Mouse (Mus musculus) neural tube, embryonic 14.5 days (tissue): ENCODE results near the gene Aloxe3. TPM values are rescaled to one million over a fixed set of nuclear protein-coding genes. Genes with fewer than 3 reads are reported as not detected.
A peak's percentile ranks its signal among the peaks of the same experiment; 100 is the strongest.

Experiments
- ATAC-seq: fragments of 200-750 bp; cut with Nextera tagmentation; 2 replicates; pipeline ENCODE4 v1.8.0; 2017; ENCODE audit warnings: low read depth, mild to moderate bottlenecking, moderate TSS enrichment, moderate library complexity
- H3K27ac ChIP-seq: fragments of 300-500 bp; sonication (generic); 2 replicates; pipeline ENCODE4 v1.5.1; 2014; ENCODE audit warnings: low read depth, mild to moderate bottlenecking, control low read depth, low read length, moderate library complexity, mixed read lengths
- H3K27me3 ChIP-seq: fragments of 300-500 bp; sonication (generic); 2 replicates; pipeline ENCODE4 v1.6.1; 2014; ENCODE audit warnings: low read length; ENCODE audit not compliant: control insufficient read depth, insufficient read depth
- H3K36me3 ChIP-seq: fragments of 300-500 bp; sonication (generic); 2 replicates; pipeline ENCODE4 v1.6.1; 2014; ENCODE audit warnings: low read length, mixed read lengths; ENCODE audit not compliant: control insufficient read depth, insufficient read depth
- H3K4me1 ChIP-seq: fragments of 300-500 bp; sonication (generic); 2 replicates; pipeline ENCODE4 v1.6.1; 2014; ENCODE audit warnings: low read length; ENCODE audit not compliant: control insufficient read depth, insufficient read depth
- H3K4me2 ChIP-seq: fragments of 300-500 bp; sonication (generic); 2 replicates; pipeline ENCODE4 v1.6.1; 2014; ENCODE audit warnings: mild to moderate bottlenecking, low read depth, low read length, control low read depth
- H3K4me3 ChIP-seq: fragments of 300-500 bp; sonication (generic); 2 replicates; pipeline ENCODE4 v1.5.1; 2014; ENCODE audit warnings: low read depth, low read length, control low read depth, mixed read lengths
- H3K9ac ChIP-seq: fragments of 300-500 bp; sonication (generic); replicated peaks from 2 replicates; pipeline ENCODE4 v1.6.1; 2014; ENCODE audit warnings: low read depth, mild to moderate bottlenecking, control low read depth, low read length, mixed read lengths
- H3K9me3 ChIP-seq: fragments of 300-500 bp; sonication (generic); 2 replicates; pipeline ENCODE4 v1.6.1; 2016; ENCODE audit warnings: low read length; ENCODE audit not compliant: control insufficient read depth
- WGBS: fragments of 180-500 bp; shearing (Covaris S2); extraction: QIAGEN DNeasy Blood & Tissue Kit; methylation state at CpG from one replicate; pipeline ENCODE4 v1.1.7; 2014; 5-methylcytosine and 5-hydroxymethylcytosine counted together
- polyA plus RNA-seq: library from polyadenylated mRNA; unstranded; fragments of >200 nt; fragmentation: Nextera tagmentation; extraction: Ambion mirVana; gene quantifications from 2 replicates; pipeline ENCODE4 v1.2.1, GENCODE M21; 2014

The Aloxe3 gene
- polyA plus RNA-seq, 1 experiment from 2014 or later = 5.0 TPM

- ATAC-seq = no peak
- WGBS = 96% methylated on average over 5 of the region's 6 CpGs
These were observed 9.7 kb downstream of the Aloxe3 start for GRCm38 (mm10) chr11:69135361-69135760.

GRCm38 (mm10) chr11:69147546-69147945 lies 21.9 kb downstream of the Aloxe3 start:
- no peak for ATAC-seq
- WGBS = 74% methylated on average over 7 of the region's 7 CpGs

More at GRCm38 (mm10) chr11:69135361-69135760, 9.7 kb downstream of the Aloxe3 start:
- Histone ChIP-seq H3K36me3 (no peaks in the 10 kb centered on the region), H3K4me1 (no peaks in the 10 kb centered on the region), H3K4me2 (no peak overlapping the region), H3K9me3 (no peaks in the 10 kb centered on the region), H3K27me3 (no peaks in the 10 kb centered on the region), H3K27ac (no peak overlapping the region), H3K4me3 (no peak overlapping the region), H3K9ac (no peak overlapping the region)

GRCm38 (mm10) chr11:69148451-69148960 lies 22.8 kb downstream of the Aloxe3 start:
- Histone ChIP-seq H3K36me3 (no peaks in the 10 kb centered on the region), H3K9ac (no peak overlapping the region), H3K27me3 (no peaks in the 10 kb centered on the region), H3K27ac (no peak overlapping the region), H3K4me3 (no peak overlapping the region), H3K4me2 (no peak overlapping the region), H3K9me3 (no peaks in the 10 kb centered on the region), H3K4me1 (no peaks in the 10 kb centered on the region)
- 93% methylated on average over 5 of the region's 5 CpGs for WGBS
- no peak for ATAC-seq

More at GRCm38 (mm10) chr11:69147546-69147945, 21.9 kb downstream of the Aloxe3 start:
- Histone ChIP-seq H3K9ac (no peak overlapping the region), H3K27ac (no peak overlapping the region), H3K4me3 (no peak overlapping the region), H3K4me2 (no peak overlapping the region), H3K27me3 (no peaks in the 10 kb centered on the region), H3K9me3 (no peaks in the 10 kb centered on the region), H3K4me1 (no peaks in the 10 kb centered on the region), H3K36me3 (no peaks in the 10 kb centered on the region)

GRCm38 (mm10) chr11:69149728-69150127 lies 24.0 kb downstream of the Aloxe3 start:
- WGBS = 73% methylated on average over 6 of the region's 6 CpGs
- Histone ChIP-seq H3K9me3 (no peaks in the 10 kb centered on the region), H3K4me1 (no peaks in the 10 kb centered on the region), H3K27me3 (no peaks in the 10 kb centered on the region), H3K9ac (no peak overlapping the region), H3K27ac (no peak overlapping the region), H3K4me2 (no peak overlapping the region), H3K4me3 (no peak overlapping the region), H3K36me3 (no peaks in the 10 kb centered on the region)
- ATAC-seq = no peak

- H3K4me1 ChIP-seq = no peaks in the 10 kb centered on the region
- no peaks in the 10 kb centered on the region for H3K9me3 ChIP-seq
- WGBS = 6% methylated on average over 7 of the region's 7 CpGs
- no peaks in the 10 kb centered on the region for H3K36me3 ChIP-seq
- H3K27me3 ChIP-seq = no peaks in the 10 kb centered on the region
- no peak overlapping the region for H3K4me3 ChIP-seq
- H3K27ac ChIP-seq = no peak overlapping the region
- H3K9ac ChIP-seq = 0 out of 2 replicates have a peak overlapping the region, but pooled peaks have one; percentile 12
- 0 out of 2 replicates have a peak overlapping the region, but pooled peaks have one; percentile 4 for H3K4me2 ChIP-seq
- 0 out of 2 replicates have a peak, but pooled peaks have one; percentile 28 for ATAC-seq
These were observed 24.7 kb downstream of the Aloxe3 start for GRCm38 (mm10) chr11:69150444-69150843.

- Histone ChIP-seq H3K9ac (no peak overlapping the region), H3K4me2 (no peak overlapping the region), H3K4me3 (no peak overlapping the region), H3K27me3 (no peaks in the 10 kb centered on the region), H3K27ac (no peak overlapping the region), H3K4me1 (no peaks in the 10 kb centered on the region), H3K9me3 (no peaks in the 10 kb centered on the region), H3K36me3 (no peaks in the 10 kb centered on the region)
- 70% methylated on average over 6 of the region's 6 CpGs for WGBS
- ATAC-seq = no peak
These were observed 25.3 kb downstream of the Aloxe3 start for GRCm38 (mm10) chr11:69151004-69151403.

GRCm38 (mm10) chr11:69153831-69154230 lies 28.1 kb downstream of the Aloxe3 start:
- Histone ChIP-seq H3K9ac (no peak overlapping the region), H3K27me3 (peaks cover 7% of the 10 kb centered on the region), H3K4me3 (no peak overlapping the region), H3K27ac (no peak overlapping the region), H3K36me3 (no peaks in the 10 kb centered on the region), H3K4me1 (peaks cover 5% of the 10 kb centered on the region; the same call in 1 of the 2 replicates), H3K9me3 (no peaks in the 10 kb centered on the region), H3K4me2 (no peak overlapping the region)
- no peak for ATAC-seq
- WGBS = 87% methylated on average over 8 of the region's 8 CpGs

GRCm38 (mm10) chr11:69155351-69155750 lies 29.7 kb downstream of the Aloxe3 start:
- H3K27me3 ChIP-seq = peaks cover 7% of the 10 kb centered on the region
- WGBS = 68% methylated on average over 1 of the region's 1 CpGs
- H3K9ac ChIP-seq = no peak overlapping the region
- H3K4me3 ChIP-seq = no peak overlapping the region
- H3K27ac ChIP-seq = no peak overlapping the region
- no peaks in the 10 kb centered on the region for H3K9me3 ChIP-seq
- peaks cover 5% of the 10 kb centered on the region; the same call in 1 of the 2 replicates for H3K4me1 ChIP-seq
- no peak overlapping the region for H3K4me2 ChIP-seq
- H3K36me3 ChIP-seq = no peaks in the 10 kb centered on the region
- no peak for ATAC-seq

GRCm38 (mm10) chr11:69156800-69157199 lies 31.1 kb downstream of the Aloxe3 start, which contains the start of gene Alox12b:
Gene Alox12b, plus strand, starts transcription at chr11:69156989.
- WGBS = 2% methylated on average over 18 of the region's 18 CpGs
- 0 out of 2 replicates have a peak, but pooled peaks have one; percentile 28 for ATAC-seq
- no peak within 1 kb of the TSS for H3K27ac ChIP-seq

More at GRCm38 (mm10) chr11:69156800-69157199, 31.1 kb downstream of the Aloxe3 start, which contains the start of gene Alox12b:
- peaks cover 5% of the 10 kb centered on the region; the same call in 1 of the 2 replicates for H3K4me1 ChIP-seq
- no peaks in the 10 kb centered on the region for H3K9me3 ChIP-seq
- no peaks in the 10 kb centered on the region for H3K36me3 ChIP-seq
- peak within 1 kb of the TSS; percentile 43 for H3K4me2 ChIP-seq
- peaks cover 7% of the 10 kb centered on the region for H3K27me3 ChIP-seq
- peak within 1 kb of the TSS; percentile 28; the same call in 1 of the 2 replicates for H3K9ac ChIP-seq
- H3K4me3 ChIP-seq = peak within 1 kb of the TSS; percentile 15; the same call in 1 of the 2 replicates
